Mouse (Mus musculus): ENCODE measurements around the gene Msh5.
A peak's percentile ranks its signal among the peaks of the same experiment; 100 is the strongest.
"Not testable (repeated sequence)": the region's sequence is repeated elsewhere in the genome, so short reads cannot be mapped to it uniquely, and the experiment has no call there.

Gene Msh5

DNA sequence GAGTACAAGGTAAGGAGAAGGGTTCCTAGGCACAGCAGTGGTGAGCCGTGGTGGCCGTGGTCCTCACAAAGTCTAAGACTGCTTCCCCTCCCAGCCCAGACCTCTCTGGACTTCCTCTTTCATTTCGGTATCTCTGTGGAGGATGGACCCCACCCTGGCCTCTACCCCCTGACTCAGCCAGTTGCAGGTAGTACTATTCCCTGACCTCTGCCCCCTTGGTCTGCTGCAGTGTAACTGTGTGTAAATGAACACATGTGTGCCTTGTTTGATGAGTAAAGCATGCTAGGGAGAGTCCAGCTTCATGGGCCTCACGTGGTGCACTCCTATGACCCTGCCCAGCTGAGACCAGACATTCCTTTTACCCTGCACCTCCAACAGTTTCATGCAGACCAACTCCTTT, 22.8 kb downstream of the Msh5 start:
- peak; percentile 41 for DNase-seq (ENCODE audit: low read depth, low spot score)

DNA sequence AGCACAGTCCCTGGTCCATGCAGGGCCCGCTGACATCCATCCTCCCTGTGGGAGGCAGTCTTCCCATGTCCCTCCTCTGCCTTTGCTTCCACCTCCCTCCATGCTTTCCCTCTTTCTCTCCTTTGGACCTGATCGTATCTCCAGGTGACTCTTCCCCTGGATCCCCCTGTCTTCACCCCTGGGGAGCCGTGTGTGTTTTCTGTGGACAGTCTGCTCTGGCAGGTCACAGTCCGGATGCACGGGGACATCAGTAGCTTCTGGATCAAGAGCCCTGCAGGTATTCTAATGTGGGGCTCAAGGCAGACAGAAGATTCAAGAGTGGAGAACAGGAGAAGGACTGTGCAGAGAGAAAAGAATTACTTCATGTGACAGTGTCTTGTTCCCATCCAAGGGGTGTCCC, 23.3 kb downstream of the Msh5 start:
- DNase-seq (ENCODE audit: low read depth, low spot score): no peak

DNA sequence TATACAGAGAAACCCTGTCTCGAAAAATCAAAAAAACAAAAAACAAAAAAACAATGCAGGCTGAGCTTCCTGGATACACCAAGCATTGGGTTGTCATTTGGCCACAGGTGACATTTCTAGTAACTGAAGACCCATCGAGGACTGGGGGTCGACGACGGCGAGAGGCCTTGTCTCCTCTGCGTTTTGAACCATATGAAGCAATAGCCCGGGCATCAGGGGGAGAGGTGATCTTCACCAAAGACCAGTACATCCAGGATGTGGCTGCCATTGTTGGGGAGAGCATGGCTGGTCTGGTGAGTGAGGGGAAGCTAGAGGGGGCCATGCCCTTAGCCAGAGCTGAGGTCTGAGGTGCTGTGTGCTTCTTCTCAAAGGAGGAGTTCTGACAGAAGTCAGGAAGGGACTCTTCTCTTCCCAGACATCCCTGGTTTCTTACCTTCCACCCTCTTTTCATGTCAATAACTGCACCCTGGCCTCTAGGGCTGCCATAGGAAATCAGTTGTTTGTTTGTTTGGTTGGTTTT, 23.9 kb downstream of the Msh5 start:
- no peak for DNase-seq (ENCODE audit: low read depth, low spot score)

DNA sequence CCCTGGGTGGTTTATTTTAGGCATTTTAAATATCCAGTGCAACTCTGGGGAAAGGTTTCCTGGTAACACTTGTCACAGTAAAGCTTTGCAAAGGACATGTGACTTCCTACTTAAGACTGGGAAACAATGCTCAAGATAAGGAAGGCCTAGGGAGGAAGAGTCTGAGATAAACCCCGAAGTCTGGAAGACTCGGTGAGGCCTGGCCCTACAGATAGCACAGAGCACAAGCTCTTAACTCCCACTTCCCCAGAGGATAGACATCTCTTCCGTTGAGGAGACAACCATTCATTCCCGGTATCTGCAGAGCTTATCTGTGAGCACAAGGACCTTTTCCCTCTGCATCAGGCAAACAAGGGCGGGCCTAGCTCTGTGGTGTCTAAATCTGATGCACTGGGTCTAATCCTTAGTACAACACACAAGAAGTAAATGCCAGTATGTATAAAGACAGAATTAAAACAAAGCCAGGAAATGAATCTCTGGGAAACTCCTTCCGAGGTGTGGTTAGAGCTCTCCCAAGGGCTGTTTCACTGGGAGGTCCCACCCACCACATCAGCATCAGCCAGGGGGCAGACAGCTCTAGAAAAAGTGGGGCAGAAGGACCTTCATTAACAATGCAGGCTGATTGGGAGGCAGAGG, 24.6 kb downstream of the Msh5 start:
- no peak for DNase-seq (ENCODE audit: low read depth, low spot score)

DNA sequence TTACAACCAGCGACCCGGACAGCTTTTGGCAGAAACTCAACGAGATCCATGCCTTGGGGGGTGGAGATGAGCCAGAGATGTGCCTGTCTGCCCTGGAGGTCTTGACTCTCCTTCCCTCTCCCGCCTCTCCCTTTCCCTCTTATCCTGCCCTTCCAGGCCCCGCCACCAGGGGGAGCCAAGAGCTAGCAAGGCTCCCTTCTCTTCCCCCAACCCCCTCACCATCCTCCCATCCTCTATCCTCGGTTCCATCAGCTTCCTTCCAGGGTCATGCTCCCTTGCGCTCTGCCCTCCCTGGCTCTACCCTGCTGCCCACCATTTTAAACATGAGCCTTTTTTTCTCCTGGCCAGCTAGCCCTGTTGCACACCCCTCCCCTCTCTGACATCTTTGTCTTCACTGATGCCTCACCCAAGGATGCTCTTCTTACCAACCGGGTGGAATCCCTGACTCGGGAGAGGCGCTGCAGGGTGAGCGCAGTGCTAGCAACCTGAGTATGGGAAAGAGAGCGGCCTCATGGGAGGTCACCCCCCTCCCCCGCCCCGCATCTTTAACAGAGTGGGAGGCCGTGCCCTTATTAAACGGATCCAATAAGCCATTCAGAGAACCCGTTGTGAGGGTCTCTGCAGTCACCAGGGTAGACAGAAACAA, 25.3 kb downstream of the Msh5 start:
- DNase-seq (ENCODE audit: low read depth, low spot score): peak; percentile 74

DNA sequence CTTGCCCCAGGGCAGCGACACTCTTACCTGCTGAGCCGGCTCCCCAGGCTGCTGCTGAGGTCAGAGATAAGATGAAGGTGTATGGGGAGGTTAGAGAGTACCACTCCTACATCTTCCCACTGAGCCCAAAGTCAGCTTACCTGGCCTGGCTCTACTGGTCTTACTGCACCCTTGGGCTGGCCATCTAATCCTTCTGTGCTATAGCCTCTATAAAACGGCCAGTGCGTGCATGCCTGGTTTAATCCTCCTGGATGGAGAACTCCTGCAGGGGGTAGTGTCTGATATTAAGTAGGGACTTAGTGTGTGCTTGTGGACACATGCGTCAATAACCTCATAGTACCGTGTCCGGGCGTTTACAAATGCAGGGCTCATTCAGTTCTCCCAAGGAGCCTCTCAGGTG, 26.0 kb downstream of the Msh5 start:
- DNase-seq (ENCODE audit: low read depth, low spot score): no peak

DNA sequence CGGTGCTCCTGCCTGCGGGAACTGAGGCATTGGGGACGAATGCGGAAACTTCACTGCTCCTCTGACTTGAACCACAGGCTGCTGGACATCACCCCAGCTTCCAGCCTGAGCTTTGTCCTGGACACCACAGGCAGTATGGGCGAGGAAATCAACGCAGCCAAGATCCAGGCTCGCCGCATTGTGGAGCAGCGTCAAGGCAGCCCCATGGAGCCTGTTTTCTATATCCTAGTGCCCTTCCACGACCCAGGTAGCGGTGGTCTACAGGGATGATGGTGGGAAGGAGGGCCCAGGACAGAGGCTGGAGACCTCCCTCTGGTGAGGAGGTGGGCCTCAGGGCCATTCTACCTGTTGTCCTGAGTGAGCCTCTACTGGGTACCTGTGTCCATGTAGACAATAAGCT, 26.7 kb downstream of the Msh5 start:
- no peak for DNase-seq (ENCODE audit: low read depth, low spot score)

DNA sequence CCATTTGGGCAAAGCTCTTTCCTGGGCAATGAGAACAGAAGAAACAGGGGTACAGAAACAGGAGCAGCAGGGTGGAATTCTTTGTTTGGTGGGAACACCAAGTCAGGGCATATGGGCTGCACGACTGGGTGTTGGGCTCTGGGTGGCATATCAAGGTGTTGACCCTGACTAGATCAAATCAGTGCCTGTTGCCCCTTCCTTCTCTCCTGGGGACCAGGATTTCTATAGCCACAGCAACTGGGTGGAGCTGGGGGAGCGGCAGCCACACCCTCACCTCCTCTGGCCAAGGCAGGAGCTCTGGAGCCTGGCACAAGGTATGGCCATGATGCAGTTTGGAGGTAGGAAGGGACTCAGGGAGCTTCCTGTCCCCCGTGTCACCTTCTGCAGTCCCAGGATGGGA, 28.4 kb downstream of the Msh5 start:
- DNase-seq (ENCODE audit: low read depth, low spot score): no peak

DNA sequence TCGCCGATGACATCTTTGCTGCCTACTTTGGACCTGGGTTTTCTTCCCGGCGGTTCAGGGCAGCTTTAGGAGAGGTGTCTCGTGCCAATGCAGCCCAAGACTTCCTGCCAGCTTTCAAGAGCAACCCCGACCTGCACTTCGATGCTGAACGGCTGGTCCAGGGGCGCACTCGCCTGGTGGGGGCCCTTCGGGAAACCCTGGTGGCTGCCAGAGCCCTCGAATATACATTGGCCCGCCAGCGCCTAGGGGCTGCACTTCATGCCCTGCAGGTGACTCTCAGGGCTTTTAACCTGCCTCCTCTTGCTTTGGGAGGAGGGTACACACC, 28.9 kb downstream of the Msh5 start:
- DNase-seq (ENCODE audit: low read depth, low spot score): no peak

DNA sequence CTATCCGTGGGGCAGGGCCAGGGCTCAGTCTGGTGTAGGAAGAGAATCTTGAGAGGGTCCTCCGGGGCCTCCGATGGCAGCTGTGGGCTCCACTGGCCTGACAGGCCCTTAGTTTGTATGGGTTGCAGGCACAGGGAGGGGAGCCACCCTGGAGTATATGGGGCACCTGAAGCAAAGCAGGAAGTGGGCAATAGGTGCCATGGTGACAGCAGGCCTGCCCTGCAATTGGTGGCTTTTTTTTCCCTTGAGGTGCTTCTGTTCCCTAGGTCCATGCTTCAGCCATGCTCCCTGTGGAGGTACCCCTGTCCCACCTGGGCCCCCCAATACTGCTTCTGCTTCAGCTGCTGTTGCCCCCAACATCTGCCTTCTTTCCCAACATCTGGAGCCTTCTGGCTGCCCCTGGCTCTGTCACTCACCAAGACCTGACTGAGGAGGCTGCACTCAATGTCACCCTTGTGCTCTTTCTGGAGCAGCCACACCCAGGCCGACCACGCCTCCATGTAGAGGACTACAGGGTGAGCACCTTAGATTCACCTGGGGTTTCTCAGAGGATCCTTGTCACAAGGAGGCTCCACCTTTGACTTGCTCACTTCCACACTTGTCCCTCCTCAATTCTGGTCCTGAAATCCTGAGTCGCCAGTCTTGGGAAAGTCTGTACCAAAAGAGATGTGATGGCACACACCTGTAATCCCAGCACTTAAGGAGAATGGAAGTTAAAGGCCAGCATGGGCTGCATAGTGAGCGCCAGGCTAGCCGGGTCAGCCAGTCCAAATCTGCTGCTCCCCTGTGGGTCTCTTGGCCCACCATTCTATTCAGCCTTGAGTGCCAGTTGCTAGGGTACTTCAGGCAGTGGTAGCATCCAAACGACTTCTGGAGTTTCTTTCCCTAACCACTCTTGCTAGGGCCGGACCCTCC, 29.5 kb downstream of the Msh5 start:
- peak; percentile 51 for DNase-seq (ENCODE audit: low read depth, low spot score)

DNA sequence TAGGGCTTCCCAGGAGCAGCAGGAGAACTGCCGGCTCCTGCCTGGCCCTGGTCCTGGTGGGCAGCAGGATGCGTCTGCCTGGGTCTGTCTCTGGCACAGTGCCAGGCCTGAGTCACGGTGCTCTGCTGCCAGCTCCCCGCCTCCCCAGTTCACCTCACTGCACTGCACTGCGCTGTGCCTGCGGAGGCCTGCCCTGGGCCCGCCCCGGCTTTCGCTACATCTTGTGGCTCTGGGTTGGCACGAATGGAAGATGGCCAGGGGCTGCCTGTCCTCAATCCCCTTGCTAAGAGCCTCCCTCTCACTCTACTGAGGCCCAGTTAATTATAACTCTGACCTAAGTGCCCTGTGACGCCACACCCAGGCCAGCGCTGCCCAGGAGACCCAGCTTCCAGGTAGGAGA, 30.2 kb downstream of the Msh5 start, which contains the start of gene Vwa7:
TSS of gene Vwa7 (plus strand) at position 204 of the 400 bp plus-strand sequence.
- DNase-seq (ENCODE audit: low read depth, low spot score): no peak

DNA sequence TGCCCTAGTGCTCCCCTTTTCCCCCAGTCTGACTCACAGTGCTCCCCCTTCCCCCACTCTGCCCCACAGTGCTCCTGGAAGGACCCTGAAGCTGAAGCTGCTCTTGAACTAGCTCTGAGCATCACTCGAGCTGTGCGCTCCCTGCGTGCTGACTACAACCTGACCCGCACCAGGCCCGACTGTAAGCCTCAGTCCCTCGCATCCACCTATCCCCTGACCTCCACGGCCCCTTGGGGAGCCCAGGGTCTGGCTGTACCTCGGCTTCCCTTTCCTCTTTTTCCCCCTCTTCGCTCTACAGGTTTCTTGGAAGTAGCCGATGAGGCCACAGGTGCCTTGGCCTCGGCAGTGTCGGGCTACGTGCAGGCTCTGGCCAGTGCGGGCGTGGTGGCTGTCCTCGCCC, 31.2 kb downstream of the Msh5 start:
- DNase-seq (ENCODE audit: low read depth, low spot score): no peak

DNA sequence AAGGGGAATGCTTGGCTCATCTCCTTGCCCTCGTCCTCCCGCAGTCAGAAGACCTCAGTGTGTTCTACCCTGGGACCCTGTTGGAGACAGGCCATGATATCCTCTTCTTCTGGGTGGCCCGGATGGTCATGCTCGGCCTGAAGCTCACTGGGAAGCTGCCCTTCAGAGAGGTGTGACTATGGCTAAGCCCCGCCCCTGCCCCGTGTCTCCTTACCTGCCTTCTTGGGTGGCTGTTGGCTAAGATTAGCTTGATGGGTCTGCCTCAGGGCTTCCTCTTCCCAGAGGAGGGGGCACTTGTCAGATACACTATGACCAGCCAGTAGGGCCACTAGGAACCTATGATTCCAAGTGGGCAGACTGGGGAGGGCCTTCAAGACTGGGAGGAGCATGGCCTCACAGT, 33.3 kb downstream of the Msh5 start:
- no peak for DNase-seq (ENCODE audit: low read depth, low spot score)

DNA sequence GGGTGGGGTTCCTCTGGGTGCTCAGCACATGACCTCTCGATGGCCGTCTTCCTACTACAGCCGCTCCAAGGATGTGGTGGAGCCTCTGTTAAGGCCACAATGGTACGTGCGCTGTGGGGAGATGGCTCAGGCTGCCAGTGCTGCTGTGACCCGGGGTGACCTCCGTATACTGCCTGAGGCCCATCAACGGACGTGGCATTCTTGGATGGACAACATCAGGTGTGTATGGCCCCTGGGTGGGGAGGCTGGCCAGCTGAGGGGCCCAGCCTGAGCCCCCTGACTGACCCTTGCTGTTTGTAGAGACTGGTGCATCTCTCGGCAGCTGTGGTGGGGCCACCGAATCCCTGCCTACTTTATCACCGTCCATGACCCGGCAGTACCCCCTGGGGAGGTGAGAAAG, 34.1 kb downstream of the Msh5 start:
- no peak for DNase-seq (ENCODE audit: low read depth, low spot score)

DNA sequence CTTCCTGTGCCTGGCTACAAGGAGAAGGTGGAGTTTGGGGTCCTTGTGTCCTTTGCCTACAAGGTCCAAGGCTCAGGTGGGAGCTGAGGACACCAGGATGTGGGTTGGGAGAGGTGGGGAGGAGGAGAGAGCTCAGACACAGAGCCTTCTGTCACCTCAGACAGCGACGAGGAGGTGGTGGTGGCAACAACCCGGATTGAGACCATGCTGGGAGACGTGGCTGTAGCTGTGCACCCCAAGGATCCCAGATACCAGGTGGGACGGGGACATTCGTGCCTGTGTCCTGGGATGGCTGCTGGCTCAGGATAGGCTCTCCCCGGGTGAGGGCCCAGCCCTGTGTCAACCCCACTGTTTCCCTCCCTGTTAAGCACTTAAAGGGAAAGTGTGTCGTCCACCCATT, 35.1 kb downstream of the Msh5 start:
- no peak for DNase-seq (ENCODE audit: low read depth, low spot score)

DNA sequence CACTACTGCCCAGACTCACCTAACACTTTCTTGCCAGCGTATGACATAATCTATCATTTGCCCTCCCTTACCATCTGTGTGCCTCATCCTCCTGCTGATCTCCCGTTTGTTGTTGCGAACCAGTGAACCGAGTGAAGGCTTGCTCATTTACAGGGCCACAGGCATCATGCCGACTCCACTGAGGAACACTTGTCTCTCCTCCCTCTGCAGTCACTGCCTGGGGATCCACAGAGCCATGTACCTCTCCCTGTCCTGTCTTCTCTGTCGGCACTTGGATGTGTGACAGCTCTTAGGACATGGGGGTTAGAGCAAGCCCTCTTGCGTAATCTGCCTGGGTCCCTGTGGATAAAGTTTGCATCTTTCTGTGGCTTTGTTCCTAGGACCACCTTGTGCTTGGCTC, 37.0 kb downstream of the Msh5 start:
- no peak for DNase-seq (ENCODE audit: low read depth, low spot score)

DNA sequence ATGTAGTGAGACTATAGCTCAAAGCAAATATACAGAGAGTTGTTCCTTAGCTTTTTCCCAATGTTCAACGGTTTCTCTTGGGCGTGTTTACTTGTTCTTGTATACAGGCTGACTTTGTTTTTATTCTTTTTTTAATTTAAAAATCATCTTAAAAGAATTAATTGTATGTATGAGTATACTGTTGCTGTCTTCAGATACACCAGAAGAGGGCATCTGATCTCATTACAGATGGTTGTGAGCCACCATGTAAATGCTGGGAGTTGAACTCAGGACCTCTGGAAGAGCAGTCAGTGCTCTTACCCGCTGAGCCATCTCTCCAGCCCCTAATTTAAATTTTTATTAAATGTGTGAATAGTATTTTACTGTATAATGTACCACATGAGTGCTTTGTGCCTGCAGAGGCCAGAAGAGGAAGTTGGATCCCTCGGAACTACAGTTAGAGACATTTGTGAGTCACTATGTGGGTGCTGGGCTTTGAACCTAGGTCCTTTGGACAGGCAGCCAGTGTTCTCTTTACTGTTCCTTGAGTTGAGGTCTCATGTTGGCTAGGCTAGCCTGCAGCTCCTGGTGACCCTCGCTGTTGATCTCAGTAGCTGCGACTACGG, 39.1 kb downstream of the Msh5 start:
- no peak for DNase-seq (ENCODE audit: low read depth, low spot score)

DNA sequence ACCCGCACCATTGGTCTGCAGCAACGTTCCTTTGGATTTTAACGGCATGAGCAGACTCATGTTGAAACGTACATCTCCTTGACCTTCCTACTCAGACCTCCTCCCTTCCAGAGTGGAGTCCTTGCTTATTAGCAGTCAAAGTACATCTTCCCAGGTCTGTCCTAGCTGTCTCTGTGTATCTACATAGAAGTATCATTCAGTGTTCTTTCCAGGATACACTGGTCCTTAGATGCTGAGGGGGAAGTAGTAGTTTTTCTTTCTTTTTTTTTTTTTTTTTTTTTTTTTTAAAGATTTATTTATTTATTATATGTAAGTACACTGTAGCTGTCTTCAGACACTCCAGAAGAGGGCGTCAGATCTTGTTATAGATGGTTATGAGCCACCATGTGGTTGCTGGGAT, 40.6 kb downstream of the Msh5 start:
- DNase-seq (ENCODE audit: low read depth, low spot score): not testable (repeated sequence)

DNA sequence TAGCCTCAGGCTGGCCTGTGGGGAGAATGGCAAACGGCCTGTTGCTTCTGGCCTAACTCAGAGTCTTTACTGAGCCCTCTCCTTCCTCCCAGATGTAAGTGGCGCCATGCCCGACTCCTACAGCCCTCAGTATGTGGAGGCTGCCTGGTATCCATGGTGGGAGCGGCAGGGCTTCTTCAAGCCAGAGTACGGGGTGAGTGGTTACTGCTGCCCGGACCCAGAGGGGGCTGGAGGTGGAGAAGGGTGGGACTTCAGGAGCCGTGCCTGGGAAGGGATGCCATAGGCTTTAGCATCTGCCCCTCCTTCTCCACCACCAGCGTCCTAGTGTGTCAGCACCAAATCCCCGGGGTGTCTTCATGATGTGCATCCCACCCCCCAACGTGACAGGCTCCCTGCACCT, 41.4 kb downstream of the Msh5 start:
- no peak for DNase-seq (ENCODE audit: low read depth, low spot score)

DNA sequence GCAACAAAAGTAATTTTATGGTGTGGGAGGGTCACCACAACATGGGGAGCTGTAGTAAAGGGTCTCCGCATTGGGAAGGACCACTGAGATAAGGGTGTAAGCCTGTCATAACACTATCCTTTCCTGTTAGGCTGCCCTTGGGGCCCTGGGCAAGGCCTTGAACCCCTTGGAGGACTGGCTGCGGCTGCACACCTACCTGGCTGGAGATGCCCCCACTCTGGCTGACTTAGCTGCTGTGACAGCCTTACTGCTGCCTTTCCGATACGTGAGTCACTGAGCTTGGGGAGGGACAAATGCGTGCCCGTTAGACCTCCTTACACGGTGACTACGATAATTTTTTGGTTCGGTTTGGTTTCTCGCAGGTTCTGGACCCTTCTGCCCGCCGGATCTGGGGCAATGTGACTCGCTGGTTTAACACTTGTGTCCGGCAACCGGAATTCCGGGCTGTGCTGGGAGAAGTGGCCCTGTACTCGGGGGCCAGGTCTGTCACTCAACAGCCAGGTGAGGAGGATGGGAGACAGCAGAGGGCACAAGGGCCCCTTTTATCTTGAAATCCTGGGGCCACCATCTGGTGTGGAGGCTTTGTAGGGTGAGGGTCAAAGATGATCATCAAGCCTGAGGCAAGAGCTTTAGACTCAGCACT, 42.3 kb downstream of the Msh5 start:
- no peak for DNase-seq (ENCODE audit: low read depth, low spot score)

DNA sequence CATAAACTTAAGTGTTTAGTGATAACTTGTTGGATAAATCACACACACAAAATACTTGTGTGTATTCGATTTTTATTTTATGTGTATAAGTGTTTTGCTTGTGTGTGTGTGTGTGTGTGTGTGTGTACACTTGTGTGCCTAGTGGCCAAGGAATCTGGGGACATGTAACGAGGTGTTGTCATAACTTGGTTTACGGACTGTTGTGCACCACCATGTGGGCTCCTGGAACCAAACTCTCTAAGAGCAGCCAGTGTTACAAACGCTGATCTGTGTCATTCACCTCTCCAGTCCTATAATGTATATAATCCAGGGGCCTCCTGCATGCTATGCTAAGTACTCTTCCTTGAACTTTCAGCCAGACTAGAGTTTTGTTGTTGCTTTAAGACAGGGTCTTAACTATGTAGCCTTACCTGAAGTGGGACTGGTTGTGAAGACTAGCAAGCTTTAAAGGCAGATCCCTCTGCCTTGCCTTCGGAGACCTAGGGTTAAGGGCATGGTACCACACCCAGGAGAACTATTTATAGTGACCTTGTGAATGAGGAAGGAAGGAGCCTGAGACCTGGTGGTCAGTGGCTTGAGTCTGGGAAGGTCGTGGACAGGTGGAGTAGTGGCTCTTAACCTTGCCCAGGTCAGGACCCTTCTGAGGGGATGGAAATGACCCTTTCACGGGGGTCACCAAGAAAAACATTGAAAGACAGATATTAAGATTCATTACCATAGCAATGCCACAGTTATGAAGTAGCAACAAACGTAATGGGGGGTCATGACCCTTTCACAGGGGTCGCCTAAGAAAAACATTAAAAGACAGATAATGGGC, 43.3 kb downstream of the Msh5 start:
- peak; percentile 49 for DNase-seq (ENCODE audit: low read depth, low spot score)

All from A20 (cell line).